Mouse (Mus musculus): Measurements from ENCODE around the gene Rem2. TPM values are rescaled to one million over a fixed set of nuclear protein-coding genes. Genes with fewer than 3 reads are reported as not detected.

The Rem2 gene
- total RNA-seq, 2 experiments from 2014 or later = not detected

Other genes with a start within 250 kb of the Rem2 start
- 91.2 and 103 TPM in 2 replicates for gene Dad1, start 222.0 kb upstream of the Rem2 start, total RNA-seq (2015; ENCODE audit: low replicate concordance)
- 33.0 and 61.6 TPM in 2 replicates for gene Dad1, start 222.0 kb upstream of the Rem2 start, total RNA-seq (2017; ENCODE audit: low replicate concordance)
- 33.1 and 36.4 TPM in 2 replicates for gene Abhd4, start 221.9 kb upstream of the Rem2 start, total RNA-seq (2015; ENCODE audit: low replicate concordance)
- 11.3 and 24.4 TPM in 2 replicates for gene Abhd4, start 221.9 kb upstream of the Rem2 start, total RNA-seq (2017; ENCODE audit: low replicate concordance)
- not detected in 2 replicates for gene Olfr49, start 191.2 kb upstream of the Rem2 start, total RNA-seq (2015; ENCODE audit: low replicate concordance)
- not detected in 2 replicates for gene Olfr49, start 191.2 kb upstream of the Rem2 start, total RNA-seq (2017; ENCODE audit: low replicate concordance)
- 13.3 and 21.0 TPM in 2 replicates for gene Oxa1l, start 115.3 kb upstream of the Rem2 start, total RNA-seq (2015; ENCODE audit: low replicate concordance)
- gene Oxa1l, start 115.3 kb upstream of the Rem2 start, total RNA-seq (2017; ENCODE audit: low replicate concordance) = 14.0 and 19.3 TPM in 2 replicates
- 1.7 and 2.5 TPM in 2 replicates for gene Slc7a7, start 58.3 kb upstream of the Rem2 start, total RNA-seq (2015; ENCODE audit: low replicate concordance)
- 1.4 and 1.9 TPM in 2 replicates for gene Slc7a7, start 58.3 kb upstream of the Rem2 start, total RNA-seq (2017; ENCODE audit: low replicate concordance)
- gene Mrpl52, start 49.2 kb upstream of the Rem2 start, total RNA-seq (2015; ENCODE audit: low replicate concordance) = 74.6 and 93.1 TPM in 2 replicates
- 1.1 and 26.1 TPM in 2 replicates for gene Mrpl52, start 49.2 kb upstream of the Rem2 start, total RNA-seq (2017; ENCODE audit: low replicate concordance)
- 1.8 TPM in 1 of 2 replicates, not detected in the other for gene Mmp14, start 44.5 kb upstream of the Rem2 start, total RNA-seq (2015; ENCODE audit: low replicate concordance)
- 1.4 and 1.7 TPM in 2 replicates for gene Mmp14, start 44.5 kb upstream of the Rem2 start, total RNA-seq (2017; ENCODE audit: low replicate concordance)
- gene Lrp10, start 12.0 kb upstream of the Rem2 start, total RNA-seq (2015; ENCODE audit: low replicate concordance) = 21.0 and 22.0 TPM in 2 replicates
- gene Lrp10, start 12.0 kb upstream of the Rem2 start, total RNA-seq (2017; ENCODE audit: low replicate concordance) = 23.0 and 38.6 TPM in 2 replicates
- gene Prmt5, start 41.4 kb downstream of the Rem2 start, total RNA-seq (2015; ENCODE audit: low replicate concordance) = 9.6 and 11.5 TPM in 2 replicates
- gene Prmt5, start 41.4 kb downstream of the Rem2 start, total RNA-seq (2017; ENCODE audit: low replicate concordance) = 7.4 and 8.2 TPM in 2 replicates
- gene Haus4, start 78.5 kb downstream of the Rem2 start, total RNA-seq (2015; ENCODE audit: low replicate concordance) = 63.4 and 91.4 TPM in 2 replicates
- 43.3 and 75.6 TPM in 2 replicates for gene Haus4, start 78.5 kb downstream of the Rem2 start, total RNA-seq (2017; ENCODE audit: low replicate concordance)
- 2.5 TPM in 1 of 2 replicates, not detected in the other for gene Ajuba, start 101.5 kb downstream of the Rem2 start, total RNA-seq (2015; ENCODE audit: low replicate concordance)
- not detected in 2 replicates for gene Ajuba, start 101.5 kb downstream of the Rem2 start, total RNA-seq (2017; ENCODE audit: low replicate concordance)
- 1.3 and 14.1 TPM in 2 replicates for gene 4931414P19Rik, start 129.9 kb downstream of the Rem2 start, total RNA-seq (2015; ENCODE audit: low replicate concordance)
- 2.2 and 4.7 TPM in 2 replicates for gene 4931414P19Rik, start 129.9 kb downstream of the Rem2 start, total RNA-seq (2017; ENCODE audit: low replicate concordance)
- 44.9 and 56.2 TPM in 2 replicates for gene Psmb5, start 141.9 kb downstream of the Rem2 start, total RNA-seq (2015; ENCODE audit: low replicate concordance)
- gene Psmb5, start 141.9 kb downstream of the Rem2 start, total RNA-seq (2017; ENCODE audit: low replicate concordance) = 8.7 and 14.7 TPM in 2 replicates
- not detected in 2 replicates for gene Psmb11, start 145.3 kb downstream of the Rem2 start, total RNA-seq (2015; ENCODE audit: low replicate concordance)
- gene Psmb11, start 145.3 kb downstream of the Rem2 start, total RNA-seq (2017; ENCODE audit: low replicate concordance) = not detected in 2 replicates
- gene Gm17606, start 164.9 kb downstream of the Rem2 start, total RNA-seq (2015; ENCODE audit: low replicate concordance) = not detected in 2 replicates
- not detected in 2 replicates for gene Gm17606, start 164.9 kb downstream of the Rem2 start, total RNA-seq (2017; ENCODE audit: low replicate concordance)
- 1.4 and 2.1 TPM in 2 replicates for gene Cdh24, start 165.3 kb downstream of the Rem2 start, total RNA-seq (2015; ENCODE audit: low replicate concordance)
- gene Cdh24, start 165.3 kb downstream of the Rem2 start, total RNA-seq (2017; ENCODE audit: low replicate concordance) = 2.8 and 14.1 TPM in 2 replicates
- 45.7 and 46.9 TPM in 2 replicates for gene 1700123O20Rik, start 210.1 kb downstream of the Rem2 start, total RNA-seq (2015; ENCODE audit: low replicate concordance)
- 16.3 and 29.4 TPM in 2 replicates for gene 1700123O20Rik, start 210.1 kb downstream of the Rem2 start, total RNA-seq (2017; ENCODE audit: low replicate concordance)
- gene Acin1, start 210.8 kb downstream of the Rem2 start, total RNA-seq (2015; ENCODE audit: low replicate concordance) = 153 and 270 TPM in 2 replicates
- 381 and 431 TPM in 2 replicates for gene Acin1, start 210.8 kb downstream of the Rem2 start, total RNA-seq (2017; ENCODE audit: low replicate concordance)
- not detected in 2 replicates for gene Gm29776, start 222.7 kb downstream of the Rem2 start, total RNA-seq (2015; ENCODE audit: low replicate concordance)
- gene Gm29776, start 222.7 kb downstream of the Rem2 start, total RNA-seq (2017; ENCODE audit: low replicate concordance) = not detected in 2 replicates
- gene Cebpe, start 236.1 kb downstream of the Rem2 start, total RNA-seq (2015; ENCODE audit: low replicate concordance) = 14.7 and 25.9 TPM in 2 replicates
- gene Cebpe, start 236.1 kb downstream of the Rem2 start, total RNA-seq (2017; ENCODE audit: low replicate concordance) = 9.4 and 12.4 TPM in 2 replicates